Mouse (Mus musculus): ENCODE data around the gene Celsr1.

DNA sequence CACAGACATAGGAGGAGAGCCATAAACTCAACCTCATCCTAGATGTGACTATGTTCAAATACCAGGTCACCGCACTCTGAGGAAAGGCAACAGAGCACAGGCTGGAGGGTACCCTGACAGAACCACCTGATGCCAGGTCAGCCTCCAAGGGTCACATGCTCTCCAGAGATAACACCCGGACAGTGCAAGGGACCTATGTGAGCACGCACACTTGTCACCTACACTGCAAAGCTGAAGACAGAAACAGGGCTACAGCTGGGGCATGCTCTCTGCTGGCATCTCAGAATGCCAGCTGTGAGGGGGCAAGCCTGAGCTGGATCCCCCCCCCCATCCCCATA, 124.1 kb downstream of the Celsr1 start:
- TF ChIP-seq CTCF (IDR thresholded peaks at IDR 0.05; ENCODE audit: low read depth) = no peak
- no peak for TF ChIP-seq EP300 (IDR thresholded peaks at IDR 0.05; ENCODE audit: low read depth)

Measured in heart, postnatal 0 days (tissue).